Mouse (Mus musculus) heart, adult 2 months (tissue): ENCODE data around the gene Rab38.

ENCODE experiments used
- CTCF ChIP-seq: fragments of 200-600 bp; IDR thresholded peaks from 2 replicates; pipeline ENCODE4 v1.8.1; 2022; ENCODE audit warnings: antibody characterized with exemption, mild to moderate bottlenecking, moderate library complexity
- EP300 ChIP-seq: fragments of 200-500 bp; IDR thresholded peaks from 2 replicates; pipeline ENCODE4 v1.6.1; 2011; ENCODE audit warnings: low read depth, low read length, control low read depth; ENCODE audit not compliant: insufficient read depth

DNA sequence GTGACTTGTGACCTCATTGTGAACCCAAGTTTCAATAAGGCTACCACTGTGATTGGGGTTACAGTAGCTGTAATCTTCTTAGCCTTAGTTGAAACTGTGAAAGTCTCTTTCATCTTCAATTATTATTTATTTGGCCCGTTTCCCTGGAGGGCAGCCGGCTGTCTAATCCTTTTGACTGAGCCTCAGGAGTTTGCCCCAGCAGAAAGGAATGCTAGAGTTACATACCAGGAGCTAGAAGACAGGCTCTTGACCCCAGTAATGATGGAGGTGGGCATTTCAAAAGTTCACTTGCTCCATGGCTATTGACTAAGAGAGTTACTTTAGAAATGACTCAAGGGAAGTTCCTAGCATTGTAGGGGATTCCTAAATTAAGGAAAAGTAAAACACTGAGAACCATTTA lies 34.3 kb upstream of the Rab38 start:
- TF ChIP-seq CTCF (no peak), EP300 (no peak)
